Mouse (Mus musculus): ENCODE data around the gene Ccdc130. TPM values are rescaled to one million over a fixed set of nuclear protein-coding genes. Genes with fewer than 3 reads are reported as not detected.
A peak's percentile ranks its signal among the peaks of the same experiment; 100 is the strongest.

The Ccdc130 gene
- polyA plus RNA-seq, 1 experiment = 12.0 TPM

GRCm38 (mm10) chr8:84222566-84223165 is 47.5 kb downstream of the Ccdc130 start:
- Histone ChIP-seq H3K4me3 (ENCODE audit: insufficient read depth, low read length) (no peak overlapping the region), H3K4me1 (ENCODE audit: control insufficient read depth, insufficient read depth, low read length) (no peaks in the 10 kb centered on the region), H3K27ac (ENCODE audit: insufficient read depth, low read length) (no peak overlapping the region)
- TF ChIP-seq POLR2A (IDR thresholded peaks at IDR 0.05; ENCODE audit: low read depth, low read length) = no peak
- TF ChIP-seq CTCF (IDR thresholded peaks at IDR 0.05; ENCODE audit: borderline replicate concordance, insufficient read depth, low read length) = no peak

- Histone ChIP-seq H3K4me3 (ENCODE audit: insufficient read depth, low read length) (no peak overlapping the region), H3K4me1 (ENCODE audit: control insufficient read depth, insufficient read depth, low read length) (no peaks in the 10 kb centered on the region), H3K27ac (ENCODE audit: insufficient read depth, low read length) (no peak overlapping the region)
- no peak for TF ChIP-seq POLR2A (IDR thresholded peaks at IDR 0.05; ENCODE audit: low read depth, low read length)
- TF ChIP-seq CTCF (IDR thresholded peaks at IDR 0.05; ENCODE audit: borderline replicate concordance, insufficient read depth, low read length) = no peak
Measured at GRCm38 (mm10) chr8:84220105-84220504, 50.1 kb downstream of the Ccdc130 start.

GRCm38 (mm10) chr8:84218143-84218542 is 52.0 kb downstream of the Ccdc130 start:
- no peaks in the 10 kb centered on the region for H3K4me1 ChIP-seq (ENCODE audit: control insufficient read depth, insufficient read depth, low read length)
- no peak overlapping the region for H3K4me3 ChIP-seq (ENCODE audit: insufficient read depth, low read length)
- H3K27ac ChIP-seq (ENCODE audit: insufficient read depth, low read length) = no peak overlapping the region
- TF ChIP-seq CTCF (IDR thresholded peaks at IDR 0.05; ENCODE audit: borderline replicate concordance, insufficient read depth, low read length) (no peak), POLR2A (IDR thresholded peaks at IDR 0.05; ENCODE audit: low read depth, low read length) (no peak)

GRCm38 (mm10) chr8:84217206-84217605 is 53.0 kb downstream of the Ccdc130 start:
- TF ChIP-seq POLR2A (IDR thresholded peaks at IDR 0.05; ENCODE audit: low read depth, low read length) = no peak
- H3K4me1 ChIP-seq (ENCODE audit: control insufficient read depth, insufficient read depth, low read length) = no peaks in the 10 kb centered on the region
- no peak overlapping the region for H3K27ac ChIP-seq (ENCODE audit: insufficient read depth, low read length)
- H3K4me3 ChIP-seq (ENCODE audit: insufficient read depth, low read length) = no peak overlapping the region

- TF ChIP-seq POLR2A (IDR thresholded peaks at IDR 0.05; ENCODE audit: low read depth, low read length) (no peak), CTCF (IDR thresholded peaks at IDR 0.05; ENCODE audit: borderline replicate concordance, insufficient read depth, low read length) (no peak)
Measured at GRCm38 (mm10) chr8:84213277-84213676, 56.9 kb downstream of the Ccdc130 start.

DNA sequence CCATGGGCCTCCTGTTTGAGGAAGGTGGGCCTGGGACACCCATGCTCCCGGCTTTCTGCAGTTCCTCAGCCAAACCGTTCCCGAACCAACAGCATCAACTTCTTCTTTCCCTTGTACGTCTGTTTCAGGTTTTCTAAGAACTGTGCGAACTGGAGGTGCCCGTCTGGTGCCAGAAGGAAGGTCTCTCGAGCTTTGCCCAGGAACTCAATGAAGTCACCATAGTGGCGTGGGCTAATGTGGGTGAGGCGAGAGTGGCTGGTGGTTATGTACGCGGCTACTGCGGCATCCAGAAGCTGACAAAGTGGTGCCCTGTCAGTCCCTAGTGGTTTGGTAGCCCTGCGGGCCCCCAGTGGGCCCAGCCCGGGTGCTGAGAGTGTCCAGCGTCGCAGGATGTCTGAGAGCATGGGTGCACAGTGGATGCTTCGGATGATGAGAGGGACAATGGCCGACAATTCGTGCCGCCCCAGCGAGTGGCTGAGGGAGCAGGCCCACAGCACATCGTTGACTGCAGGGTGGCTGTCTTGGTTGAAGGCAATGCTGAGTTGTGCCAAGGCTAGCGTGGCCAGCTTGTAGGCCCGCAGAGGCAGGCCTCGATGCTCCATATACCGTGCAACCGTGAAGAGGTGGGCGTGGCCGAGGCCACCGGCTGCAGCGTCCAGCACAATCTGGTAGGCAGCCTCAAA is 58.2 kb downstream of the Ccdc130 start:
- H3K27ac ChIP-seq (ENCODE audit: insufficient read depth, low read length) = no peak overlapping the region
- no peak overlapping the region for H3K4me3 ChIP-seq (ENCODE audit: insufficient read depth, low read length)
- no peaks in the 10 kb centered on the region; the same call in 1 of the 2 replicates for H3K4me1 ChIP-seq (ENCODE audit: control insufficient read depth, insufficient read depth, low read length)
- TF ChIP-seq CTCF (IDR thresholded peaks at IDR 0.05; ENCODE audit: borderline replicate concordance, insufficient read depth, low read length) (no peak), POLR2A (IDR thresholded peaks at IDR 0.05; ENCODE audit: low read depth, low read length) (no peak)

More at GRCm38 (mm10) chr8:84213277-84213676, 56.9 kb downstream of the Ccdc130 start:
- Histone ChIP-seq H3K4me1 (ENCODE audit: control insufficient read depth, insufficient read depth, low read length) (no peaks in the 10 kb centered on the region), H3K27ac (ENCODE audit: insufficient read depth, low read length) (no peak overlapping the region), H3K4me3 (ENCODE audit: insufficient read depth, low read length) (no peak overlapping the region)

- no peak overlapping the region for H3K4me3 ChIP-seq (ENCODE audit: insufficient read depth, low read length)
- TF ChIP-seq CTCF (IDR thresholded peaks at IDR 0.05; ENCODE audit: borderline replicate concordance, insufficient read depth, low read length) (no peak), POLR2A (IDR thresholded peaks at IDR 0.05; ENCODE audit: low read depth, low read length) (no peak)
- no peaks in the 10 kb centered on the region; the same call in 1 of the 2 replicates for H3K4me1 ChIP-seq (ENCODE audit: control insufficient read depth, insufficient read depth, low read length)
- no peak overlapping the region for H3K27ac ChIP-seq (ENCODE audit: insufficient read depth, low read length)
Measured at GRCm38 (mm10) chr8:84211202-84211601, 59.0 kb downstream of the Ccdc130 start.

DNA sequence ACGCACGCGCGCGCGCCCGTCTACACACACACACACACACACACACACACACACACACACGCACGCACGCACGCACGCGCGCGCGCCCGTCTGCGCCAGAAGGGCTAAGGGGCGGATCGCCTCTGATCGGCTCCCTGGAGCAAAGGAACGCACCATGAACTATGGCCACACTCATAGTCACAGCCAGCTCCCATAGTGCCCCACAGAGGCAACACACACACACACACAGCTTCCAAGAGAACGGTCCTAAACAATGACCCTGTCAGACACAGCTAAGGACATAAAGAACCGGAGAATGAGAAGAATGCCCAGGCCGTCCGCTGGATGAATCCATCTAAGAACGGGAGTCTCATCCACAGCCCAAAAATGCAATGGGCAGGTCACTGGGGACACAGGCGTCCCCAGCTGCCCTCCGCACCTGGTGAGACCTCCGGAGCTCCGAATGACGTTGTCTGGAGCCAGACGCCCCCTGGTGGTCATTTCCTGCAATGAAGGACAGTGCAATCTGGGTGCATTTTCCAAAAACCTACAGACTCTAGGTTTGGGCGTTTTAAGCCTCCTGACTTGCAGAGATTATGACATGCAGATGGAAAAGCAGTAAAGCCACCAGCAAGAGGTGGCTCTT is 59.9 kb downstream of the Ccdc130 start:
- Histone ChIP-seq H3K27ac (ENCODE audit: insufficient read depth, low read length) (no peak overlapping the region), H3K4me3 (ENCODE audit: insufficient read depth, low read length) (no peak overlapping the region), H3K4me1 (ENCODE audit: control insufficient read depth, insufficient read depth, low read length) (no peaks in the 10 kb centered on the region; the same call in 1 of the 2 replicates)
- TF ChIP-seq POLR2A (IDR thresholded peaks at IDR 0.05; ENCODE audit: low read depth, low read length) (no peak), CTCF (IDR thresholded peaks at IDR 0.05; ENCODE audit: borderline replicate concordance, insufficient read depth, low read length) (peak; percentile 65)

GRCm38 (mm10) chr8:84208381-84209380 is 61.5 kb downstream of the Ccdc130 start:
- peak overlapping the region; percentile 11; the same call in 1 of the 2 replicates for H3K27ac ChIP-seq (ENCODE audit: insufficient read depth, low read length)
- H3K4me1 ChIP-seq (ENCODE audit: control insufficient read depth, insufficient read depth, low read length) = no peaks in the 10 kb centered on the region; the same call in 1 of the 2 replicates
- TF ChIP-seq POLR2A (IDR thresholded peaks at IDR 0.05; ENCODE audit: low read depth, low read length) = no peak
- TF ChIP-seq CTCF (IDR thresholded peaks at IDR 0.05; ENCODE audit: borderline replicate concordance, insufficient read depth, low read length) = no peak
- no peak overlapping the region for H3K4me3 ChIP-seq (ENCODE audit: insufficient read depth, low read length)

Measured in embryonic fibroblast, embryonic 13.5 days (primary cell).